Mouse (Mus musculus) gastrocnemius, adult 8-10 months (tissue): ENCODE results near the gene Ctps. TPM values are rescaled to one million over a fixed set of nuclear protein-coding genes. Genes with fewer than 3 reads are reported as not detected.
"Not testable (repeated sequence)": the region's sequence is repeated elsewhere in the genome, so short reads cannot be mapped to it uniquely, and the experiment has no call there.

Experiments used
- DNase-seq, 2 experiments: peaks; one replicate each; pipeline ENCODE4 v3.0.0; 2022; ENCODE audit warnings: low spot score in 2 of 2
- total RNA-seq, 4 experiments: library from RNA; stranded (reverse); gene quantifications; 2 replicates each; pipeline ENCODE4 v1.2.4; 2022

The Ctps gene
- 10 to 100 TPM; 13.2 to 14.6 (median 13.9) TPM for total RNA-seq

GRCm38 (mm10) chr4:120569486-120570437, at the start of gene Ctps:
Ctps (minus strand) TSS chr4:120570276.
- peak; percentile 92 for DNase-seq

- no peak for DNase-seq
Observed at GRCm38 (mm10) chr4:120616199-120617025, 46.3 kb upstream of the Ctps start.

- peak in 1 of 2 experiments; percentile 25 for DNase-seq
Observed at GRCm38 (mm10) chr4:120615528-120616081, 45.5 kb upstream of the Ctps start.

GRCm38 (mm10) chr4:120614644-120615043, 44.6 kb upstream of the Ctps start:
- DNase-seq, result no peak

- peak; percentile 46 to 61 for DNase-seq
Observed at GRCm38 (mm10) chr4:120613691-120614329, 43.7 kb upstream of the Ctps start.

GRCm38 (mm10) chr4:120612304-120613080, 42.4 kb upstream of the Ctps start:
- DNase-seq, result no peak

- DNase-seq, result no peak
Observed at GRCm38 (mm10) chr4:120611005-120611404, 40.9 kb upstream of the Ctps start.

- no peak for DNase-seq
Observed at GRCm38 (mm10) chr4:120606941-120607340, 36.9 kb upstream of the Ctps start.

GRCm38 (mm10) chr4:120602669-120603068, 32.6 kb upstream of the Ctps start:
- no peak for DNase-seq

- no peak for DNase-seq
Observed at GRCm38 (mm10) chr4:120601774-120602173, 31.7 kb upstream of the Ctps start.

GRCm38 (mm10) chr4:120598922-120599321, 28.8 kb upstream of the Ctps start:
- DNase-seq, result no peak

GRCm38 (mm10) chr4:120596210-120596609, 26.1 kb upstream of the Ctps start:
- DNase-seq, result not testable (repeated sequence)

- DNase-seq, result no peak
Observed at GRCm38 (mm10) chr4:120590973-120591372, 20.9 kb upstream of the Ctps start.

- DNase-seq, result peak in 1 of 2 experiments; percentile 45
Observed at GRCm38 (mm10) chr4:120589815-120590422, 19.8 kb upstream of the Ctps start.

GRCm38 (mm10) chr4:120589070-120589469, 19.0 kb upstream of the Ctps start:
- DNase-seq, result no peak

- DNase-seq, result no peak
Observed at GRCm38 (mm10) chr4:120588445-120588844, 18.4 kb upstream of the Ctps start, which contains the start of gene Gm8439. Gm8439 (plus strand) TSS chr4:120588745.

- DNase-seq, result no peak
Observed at GRCm38 (mm10) chr4:120586986-120587385, 16.9 kb upstream of the Ctps start.

GRCm38 (mm10) chr4:120581711-120582110, 11.6 kb upstream of the Ctps start:
- DNase-seq, result no peak

GRCm38 (mm10) chr4:120580894-120581293, 10.8 kb upstream of the Ctps start:
- DNase-seq, result no peak

GRCm38 (mm10) chr4:120571691-120572090, 1.6 kb upstream of the Ctps start:
- no peak for DNase-seq
